Comparison of ENCODE assay signal across 25 mouse cellular contexts in genomic region chr1:178313039-178313597, GRCm38 (mm10). TPM values are rescaled to one million over a fixed set of nuclear protein-coding genes. Genes with fewer than 3 reads are reported as not detected.
A peak's percentile ranks its signal among the peaks of the same experiment; 100 is the strongest.
DNase-seq lines count a peak whose midpoint lies in the region; ATAC-seq and TF ChIP-seq lines count a peak whose summit lies in the region.
"Had no signal": no experiment of that assay in that cellular context is flagged by ENCODE, and none has a peak within 500 bp of the region (broad histone marks: within the 10 kb centered on the region; RNA-seq: fewer than 3 reads in every experiment).

No protein-coding gene starts in this region.

- H3K4me3 ChIP-seq in ES-E14 (ENCODE audit: insufficient read depth in 1 of 2, low read depth in 1 of 2, low read length in 2 of 2, poor library complexity in 1 of 2, severe bottlenecking in 1 of 2) = no peak overlapping the region
- H3K4me3 ChIP-seq in liver, embryonic 16.5 days (ENCODE audit: low read depth, low read length) = no peak overlapping the region
- no peak overlapping the region for H3K4me3 ChIP-seq in heart, embryonic 12.5 days
- H3K4me3 ChIP-seq: forebrain, embryonic 10.5 days; heart, embryonic 15.5 days; hindbrain, embryonic 15.5 days; limb, embryonic 12.5 days; midbrain, embryonic 10.5 days had no signal

- in situ Hi-C loops in ES-E14 (cut with MboI; ENCODE audit: low sequenced_read_pairs in 2 of 2, unreplicated experiment in 2 of 2) = no loop called here

- H3K4me2 ChIP-seq in liver, embryonic 16.5 days (ENCODE audit: low read depth, low read length) = 0 out of 2 replicates have a peak overlapping the region, but pooled peaks have one; percentile 8
- H3K4me2 ChIP-seq in heart, embryonic 12.5 days = no peak overlapping the region
- H3K4me2 ChIP-seq: heart, embryonic 15.5 days; hindbrain, embryonic 15.5 days; limb, embryonic 12.5 days had no signal

- no peaks in the 10 kb centered on the region for H3K36me3 ChIP-seq in ES-E14 (ENCODE audit: control insufficient read depth, insufficient read depth, low read length, poor library complexity, severe bottlenecking)
- H3K36me3 ChIP-seq in liver, embryonic 16.5 days (ENCODE audit: control insufficient read depth, insufficient read depth) = no peaks in the 10 kb centered on the region
- H3K36me3 ChIP-seq in heart, embryonic 12.5 days = no peaks in the 10 kb centered on the region
- H3K36me3 ChIP-seq: forebrain, embryonic 10.5 days; heart, embryonic 15.5 days; hindbrain, embryonic 15.5 days; limb, embryonic 12.5 days; midbrain, embryonic 10.5 days had no signal

- no peak overlapping the region for H3K27ac ChIP-seq in ES-E14 (ENCODE audit: insufficient read depth, low read depth, low read length, poor library complexity, severe bottlenecking)
- peak overlapping the region; percentile 65; the same call in 1 of the 2 replicates for H3K27ac ChIP-seq in liver, embryonic 16.5 days (ENCODE audit: low read length)
- H3K27ac ChIP-seq in heart, embryonic 12.5 days (ENCODE audit: poor library complexity, severe bottlenecking) = no peak overlapping the region
- H3K27ac ChIP-seq: forebrain, embryonic 10.5 days; heart, embryonic 15.5 days; hindbrain, embryonic 15.5 days; limb, embryonic 12.5 days; midbrain, embryonic 10.5 days had no signal

- no peaks in the 10 kb centered on the region for H3K27me3 ChIP-seq in liver, embryonic 16.5 days (ENCODE audit: control insufficient read depth, insufficient read depth, low read depth, low read length)
- no peaks in the 10 kb centered on the region for H3K27me3 ChIP-seq in heart, embryonic 12.5 days (replicated peaks)
- H3K27me3 ChIP-seq: heart, embryonic 15.5 days; hindbrain, embryonic 15.5 days; limb, embryonic 12.5 days had no signal

- H3K9ac ChIP-seq in ES-E14 (ENCODE audit: insufficient read depth, low read depth, low read length, poor library complexity, severe bottlenecking) = no peak overlapping the region
- H3K9ac ChIP-seq in liver, embryonic 16.5 days (ENCODE audit: low read depth, low read length) = no peak overlapping the region
- no peak overlapping the region for H3K9ac ChIP-seq in heart, embryonic 12.5 days
- H3K9ac ChIP-seq: heart, embryonic 15.5 days; hindbrain, embryonic 15.5 days; limb, embryonic 12.5 days had no signal

- DNase-seq in ES-E14 (ENCODE audit: low read depth, low spot score) (no peak), liver (peak; percentile 20)
- peak; percentile 52 for DNase-seq in c-Kit-positive CD71-positive TER-119-negative erythroid progenitor cells, embryonic 14.5 days (ENCODE audit: low read depth)
- no peak for DNase-seq in neural tube, embryonic 10.5 days (ENCODE audit: extremely low spot score, low spot score)
- DNase-seq in cerebellum, adult 11 months = no peak
- no peak for DNase-seq in gastrocnemius, adult 18-20 months (ENCODE audit: low spot score)
- DNase-seq: adrenal gland, postnatal 36 days; B cell, adult 2 months; cerebellum, adult 8-10 months; cerebellum, postnatal 36 days; embryo, embryonic 11 days; gastrocnemius, postnatal 25 days; heart, postnatal 4 days; kidney, adult 9 months; kidney, postnatal 14 days; lung, adult 2 months; thymus, adult 18-20 months had no signal

- H3K4me1 ChIP-seq in ES-E14 (ENCODE audit: control insufficient read depth in 2 of 2, insufficient read depth in 2 of 2, low read length in 2 of 2, poor library complexity in 1 of 2) = peaks cover 0 to 2% of the 10 kb centered on the region in 2 experiments; a peak in 2 of 4 replicates
- H3K4me1 ChIP-seq in liver, embryonic 16.5 days (ENCODE audit: control insufficient read depth, low read depth, low read length) = peaks cover 19% of the 10 kb centered on the region
- peaks cover 8% of the 10 kb centered on the region; the same call in 1 of the 2 replicates for H3K4me1 ChIP-seq in heart, embryonic 12.5 days (replicated peaks)

- ATAC-seq in liver, embryonic 16.5 days (ENCODE audit: low read depth) = peak; percentile 59
- no peak for ATAC-seq in heart, embryonic 12.5 days (ENCODE audit: insufficient number of reproducible peaks, low FRiP score)
- ATAC-seq: forebrain, embryonic 16.5 days had no signal

- no peaks in the 10 kb centered on the region for H3K9me3 ChIP-seq in ES-E14 (ENCODE audit: control insufficient read depth, insufficient read depth, low read depth, low read length)
- H3K9me3 ChIP-seq in liver, embryonic 16.5 days (replicated peaks; ENCODE audit: control insufficient read depth, low read length) = no peaks in the 10 kb centered on the region
- H3K9me3 ChIP-seq in heart, embryonic 12.5 days (replicated peaks) = no peaks in the 10 kb centered on the region
- H3K9me3 ChIP-seq: forebrain, embryonic 10.5 days; heart, embryonic 15.5 days; hindbrain, embryonic 15.5 days; limb, embryonic 12.5 days; midbrain, embryonic 10.5 days had no signal

- 66% methylated on average over 1 of the region's 1 CpGs for WGBS in liver, embryonic 16.5 days (ENCODE audit: insufficient replicate concordance)
- 94% methylated on average over 1 of the region's 1 CpGs for WGBS in heart, embryonic 12.5 days

TF ChIP-seq in ES-E14, 5 proteins besides CTCF, POLR2A, EP300 and RAD21:
- TF ChIP-seq HCFC1 (IDR thresholded peaks at IDR 0.05; ENCODE audit: borderline replicate concordance, insufficient read depth, low read length) (no peak), CHD2 (IDR thresholded peaks at IDR 0.05; ENCODE audit: low read depth, low read length) (no peak), ZC3H11A (IDR thresholded peaks at IDR 0.05; ENCODE audit: borderline replicate concordance, low read depth, low read length) (no peak), ZNF384 (IDR thresholded peaks at IDR 0.05; ENCODE audit: low read depth, low read length) (no peak), MAFK (IDR thresholded peaks at IDR 0.05; ENCODE audit: insufficient read depth, low read depth, low read length) (0 out of 2 replicates have a peak, but pooled peaks have one; percentile 40)
TF ChIP-seq in ES-E14: peak in this region for 1.

RNA-seq across cellular contexts. Expression of gene Cox20, which starts 5.8 kb away (rescaled TPM):
- total RNA-seq in ES-E14 (2012; rRNA removed) = 14.4 and 18.2 TPM in 2 replicates
- polyA plus RNA-seq in liver, embryonic 16.5 days (2015; fragmentation: Nextera tagmentation; extraction: Ambion mirVana) = 73.9 and 79.6 TPM in 2 replicates
- 200 and 201 TPM in 2 replicates for polyA plus RNA-seq in heart, embryonic 12.5 days (2016; fragmentation: Nextera tagmentation; extraction: Ambion mirVana)
- 10 to 100 TPM; 43.1 to 45.2 TPM for total RNA-seq in gastrocnemius, adult 18-20 months (2021)

RNA-seq across cellular contexts. Expression of gene Hnrnpu, which starts 24.5 kb away (rescaled TPM):
- total RNA-seq in ES-E14 (2012; rRNA removed) = 459 and 494 TPM in 2 replicates
- polyA plus RNA-seq in liver, embryonic 16.5 days (2015; fragmentation: Nextera tagmentation; extraction: Ambion mirVana) = 98.3 and 103 TPM in 2 replicates
- 482 and 495 TPM in 2 replicates for polyA plus RNA-seq in heart, embryonic 12.5 days (2016; fragmentation: Nextera tagmentation; extraction: Ambion mirVana)
- 100 to 1,000 TPM; 101 to 152 TPM for total RNA-seq in gastrocnemius, adult 18-20 months (2021)

Comparison
In these comparisons a context has a peak if more than half of its experiments do, and no peak if none do; other contexts are left out.
1. DNase-seq: peak in c-Kit-positive CD71-positive TER-119-negative erythroid progenitor cells, embryonic 14.5 days (single experiment) and liver (single experiment); none in ES-E14 (single experiment), neural tube, embryonic 10.5 days (single experiment), cerebellum, adult 11 months (single experiment) and gastrocnemius, adult 18-20 months (single experiment).